Mouse (Mus musculus) forebrain, embryonic 12.5 days (tissue): ENCODE measurements at regions not wholly inside any gene's neighbourhood (a gene's known extent, or its start where the extent isn't known, plus 50 kb on each side); places are given as distances from the start of the nearest gene placed in this dataset.

Source experiments
- ATAC-seq: fragments of 200-750 bp; cut with Nextera tagmentation; 2 replicates; pipeline ENCODE4 v1.8.0; 2017; ENCODE audit warnings: moderate TSS enrichment; ENCODE audit not compliant: low FRiP score
- H3K27ac ChIP-seq: fragments of 300-500 bp; sonication (generic); 2 replicates; pipeline ENCODE4 v1.5.1; 2016; ENCODE audit warnings: mild to moderate bottlenecking
- H3K27me3 ChIP-seq: fragments of 300-500 bp; sonication (generic); 2 replicates; pipeline ENCODE4 v1.6.1; 2016; ENCODE audit warnings: mild to moderate bottlenecking
- H3K36me3 ChIP-seq: fragments of 300-500 bp; sonication (generic); replicated peaks from 2 replicates; pipeline ENCODE4 v1.6.1; 2016; ENCODE audit warnings: mild to moderate bottlenecking
- H3K4me1 ChIP-seq: fragments of 300-500 bp; sonication (generic); 2 replicates; pipeline ENCODE4 v1.6.1; 2016
- H3K4me2 ChIP-seq: fragments of 300-500 bp; sonication (generic); 2 replicates; pipeline ENCODE4 v1.6.1; 2016; ENCODE audit warnings: mild to moderate bottlenecking, moderate library complexity
- H3K4me3 ChIP-seq: fragments of 300-500 bp; sonication (generic); replicated peaks from 2 replicates; pipeline ENCODE4 v1.5.1; 2016; ENCODE audit warnings: mild to moderate bottlenecking
- H3K9ac ChIP-seq: fragments of 300-500 bp; sonication (generic); 2 replicates; pipeline ENCODE4 v1.6.1; 2016; ENCODE audit warnings: mild to moderate bottlenecking
- H3K9me3 ChIP-seq: fragments of 300-500 bp; sonication (generic); 2 replicates; pipeline ENCODE4 v1.6.1; 2016
- WGBS: fragments of 180-500 bp; shearing (Covaris S2); methylation state at CpG from one replicate; pipeline ENCODE4 v1.1.7; 2016; 5-methylcytosine and 5-hydroxymethylcytosine counted together

DNA sequence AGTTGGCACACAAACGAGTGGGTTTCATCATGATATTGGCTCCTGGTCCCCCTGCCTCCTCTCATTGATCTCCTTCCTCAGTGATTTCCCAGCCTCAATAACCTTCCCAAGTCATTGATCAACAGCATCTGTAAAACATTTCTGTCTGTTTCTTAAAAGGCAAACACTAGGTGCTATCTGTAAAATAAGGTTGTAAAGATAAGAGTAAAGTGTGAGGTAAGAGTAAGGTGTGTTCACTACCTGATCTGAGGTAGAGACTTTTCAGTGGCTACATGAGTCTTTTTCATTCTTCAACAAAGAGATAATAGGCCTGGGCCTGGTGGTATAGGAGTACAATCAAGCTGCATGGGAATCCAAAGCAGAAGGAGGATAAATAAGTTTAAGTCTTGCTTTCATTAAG is 55.7 kb downstream of the Plk2 start:
- H3K4me1 ChIP-seq: peaks cover 2% of the 10 kb centered on the region; the same call in 1 of the 2 replicates
- no peak overlapping the region for H3K9ac ChIP-seq
- 38% methylated on average over 1 of the region's 1 CpGs for WGBS
- no peak for ATAC-seq
- H3K4me3 ChIP-seq: no peak overlapping the region
- no peaks in the 10 kb centered on the region for H3K9me3 ChIP-seq
- no peaks in the 10 kb centered on the region for H3K36me3 ChIP-seq
- no peak overlapping the region for H3K4me2 ChIP-seq
- H3K27me3 ChIP-seq: no peaks in the 10 kb centered on the region
- no peak overlapping the region for H3K27ac ChIP-seq

DNA sequence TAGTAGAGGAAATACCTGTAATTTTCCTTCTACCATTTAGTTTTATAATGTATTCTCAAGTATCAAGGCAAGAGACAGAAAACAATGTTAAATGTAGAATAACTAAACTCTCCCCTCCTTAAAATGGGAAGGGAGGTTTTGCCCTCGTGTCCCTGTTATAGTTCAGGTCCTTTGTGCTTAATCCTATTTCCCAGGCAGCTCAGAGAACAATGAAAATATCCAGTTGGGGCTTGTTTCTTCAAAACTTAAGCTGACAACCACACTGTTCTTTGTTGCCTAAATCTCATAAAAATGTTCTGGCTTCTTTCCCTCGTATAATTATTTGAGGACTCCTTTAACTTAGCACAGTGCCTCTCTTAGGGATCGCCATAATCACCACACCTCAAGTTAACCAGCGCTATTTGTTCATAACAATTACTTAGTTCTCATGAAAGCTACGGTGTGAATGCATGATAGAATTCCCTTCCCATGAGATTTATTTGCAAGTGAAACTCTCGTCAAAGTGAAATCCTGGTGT is 57.2 kb downstream of the Plk2 start:
- Histone ChIP-seq H3K4me2 (no peak overlapping the region), H3K9ac (no peak overlapping the region), H3K36me3 (no peaks in the 10 kb centered on the region), H3K4me3 (no peak overlapping the region), H3K27me3 (no peaks in the 10 kb centered on the region), H3K27ac (no peak overlapping the region), H3K4me1 (peaks cover 2% of the 10 kb centered on the region; the same call in 1 of the 2 replicates), H3K9me3 (no peaks in the 10 kb centered on the region)
- no peak for ATAC-seq
- 39% methylated on average over 6 of the region's 6 CpGs for WGBS

DNA sequence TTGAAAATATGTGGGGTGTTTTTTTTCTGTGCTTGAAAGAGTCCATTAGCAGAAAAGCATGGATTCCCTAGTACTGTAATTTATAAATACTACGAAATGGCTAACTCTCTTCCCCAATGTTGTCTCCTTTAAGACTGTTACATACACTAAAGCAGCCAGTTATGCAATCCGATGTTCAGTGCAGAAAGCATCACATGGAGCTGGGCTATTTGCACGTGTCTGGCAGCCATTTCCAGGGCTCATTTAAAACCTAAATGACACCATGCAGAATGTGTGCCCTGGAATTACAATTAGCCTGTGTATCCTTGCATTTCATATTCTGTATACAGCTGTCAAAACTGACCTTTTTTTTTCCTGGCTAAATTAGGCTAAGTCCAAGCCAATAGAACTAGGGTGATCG is 60.2 kb downstream of the Plk2 start:
- H3K36me3 ChIP-seq: no peaks in the 10 kb centered on the region
- no peaks in the 10 kb centered on the region for H3K27me3 ChIP-seq
- 75% methylated on average over 4 of the region's 4 CpGs for WGBS
- no peak overlapping the region for H3K4me3 ChIP-seq
- H3K9ac ChIP-seq: no peak overlapping the region
- peaks cover under 1% of the 10 kb centered on the region; the same call in 1 of the 2 replicates for H3K4me1 ChIP-seq
- no peak overlapping the region for H3K27ac ChIP-seq
- ATAC-seq: no peak
- no peaks in the 10 kb centered on the region for H3K9me3 ChIP-seq
- H3K4me2 ChIP-seq: no peak overlapping the region

DNA sequence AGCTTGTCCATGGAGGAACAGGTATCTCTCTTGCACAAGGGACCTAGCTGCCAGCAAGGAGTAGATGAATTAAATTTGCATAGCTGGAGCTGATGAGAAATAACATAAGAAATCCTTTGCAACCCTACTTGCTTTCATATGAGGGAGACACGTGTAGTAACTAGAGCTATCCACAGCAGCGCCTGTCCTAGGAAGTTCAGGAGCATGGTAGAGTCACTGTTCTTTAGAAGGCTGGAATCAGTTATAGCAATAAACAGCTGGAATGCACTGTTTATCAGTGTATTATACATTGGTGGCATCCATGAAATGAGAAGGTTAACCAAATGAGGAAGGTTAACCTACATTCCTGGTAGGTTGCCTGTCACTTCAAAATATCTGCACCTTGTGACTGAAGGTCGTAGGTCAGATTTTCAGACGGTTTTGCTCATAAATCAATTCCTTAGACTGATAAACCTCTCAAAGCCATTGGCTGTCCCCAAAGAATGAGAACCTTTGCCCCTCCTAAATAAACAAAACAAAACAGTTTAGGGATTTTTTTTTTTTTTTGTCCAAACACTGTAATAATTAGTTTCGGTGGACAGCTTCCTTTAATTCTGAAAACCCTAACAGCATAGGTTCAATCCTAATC is 60.8 kb downstream of the Plk2 start:
- no peak for ATAC-seq
- Histone ChIP-seq H3K36me3 (no peaks in the 10 kb centered on the region), H3K9me3 (no peaks in the 10 kb centered on the region), H3K4me3 (no peak overlapping the region), H3K9ac (no peak overlapping the region), H3K4me2 (no peak overlapping the region), H3K27me3 (no peaks in the 10 kb centered on the region), H3K27ac (no peak overlapping the region), H3K4me1 (no peaks in the 10 kb centered on the region; the same call in 1 of the 2 replicates)
- WGBS: 86% methylated on average over 5 of the region's 5 CpGs

DNA sequence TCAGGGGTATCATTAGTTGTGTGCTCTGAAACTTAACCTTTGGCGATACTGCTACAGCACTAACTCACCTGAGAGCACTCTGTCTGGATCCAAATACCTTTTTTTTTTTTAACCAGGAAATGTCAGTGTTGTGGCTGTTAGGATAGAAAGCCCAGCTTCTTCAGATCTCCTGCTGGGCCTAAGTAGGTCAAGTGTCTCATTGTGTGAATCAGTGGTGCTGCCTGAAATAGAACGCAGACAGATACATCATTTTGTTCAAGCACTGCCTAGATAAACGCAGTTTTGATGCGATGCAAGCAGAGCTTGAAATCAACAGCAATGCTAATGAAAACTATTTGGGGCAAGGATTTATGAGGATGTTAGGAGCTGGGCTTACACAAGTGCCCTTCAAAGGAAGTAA is 63.9 kb downstream of the Plk2 start:
- Histone ChIP-seq H3K36me3 (no peaks in the 10 kb centered on the region), H3K4me1 (no peaks in the 10 kb centered on the region), H3K9ac (no peak overlapping the region), H3K9me3 (no peaks in the 10 kb centered on the region), H3K4me3 (no peak overlapping the region), H3K27me3 (no peaks in the 10 kb centered on the region), H3K4me2 (no peak overlapping the region), H3K27ac (no peak overlapping the region)
- ATAC-seq: no peak
- WGBS: 85% methylated on average over 4 of the region's 4 CpGs

DNA sequence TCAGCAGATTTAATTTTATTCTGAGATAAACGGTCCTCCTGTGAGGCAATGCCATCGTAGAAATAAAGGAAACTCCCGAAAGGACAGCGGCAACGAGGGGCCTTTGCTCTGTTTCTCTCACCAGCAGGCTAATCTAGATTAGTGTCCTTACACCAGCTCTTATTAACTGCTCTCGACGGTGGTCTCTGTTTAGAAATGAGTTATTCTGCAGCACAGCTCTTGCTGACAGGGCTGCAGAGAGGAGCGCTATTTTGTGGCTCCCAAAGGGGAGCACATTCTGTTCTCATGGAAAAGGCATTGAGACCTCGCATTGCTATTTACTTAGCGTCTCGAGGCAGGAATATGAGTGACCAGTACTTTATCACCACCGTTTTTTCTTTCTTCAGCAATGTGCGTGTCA is 66.7 kb downstream of the Plk2 start:
- ATAC-seq: no peak
- H3K4me2 ChIP-seq: no peak overlapping the region
- WGBS: 63% methylated on average over 13 of the region's 13 CpGs
- H3K27me3 ChIP-seq: no peaks in the 10 kb centered on the region
- H3K4me1 ChIP-seq: no peaks in the 10 kb centered on the region
- H3K27ac ChIP-seq: no peak overlapping the region
- no peaks in the 10 kb centered on the region for H3K36me3 ChIP-seq
- no peaks in the 10 kb centered on the region for H3K9me3 ChIP-seq
- H3K4me3 ChIP-seq: no peak overlapping the region
- no peak overlapping the region for H3K9ac ChIP-seq

DNA sequence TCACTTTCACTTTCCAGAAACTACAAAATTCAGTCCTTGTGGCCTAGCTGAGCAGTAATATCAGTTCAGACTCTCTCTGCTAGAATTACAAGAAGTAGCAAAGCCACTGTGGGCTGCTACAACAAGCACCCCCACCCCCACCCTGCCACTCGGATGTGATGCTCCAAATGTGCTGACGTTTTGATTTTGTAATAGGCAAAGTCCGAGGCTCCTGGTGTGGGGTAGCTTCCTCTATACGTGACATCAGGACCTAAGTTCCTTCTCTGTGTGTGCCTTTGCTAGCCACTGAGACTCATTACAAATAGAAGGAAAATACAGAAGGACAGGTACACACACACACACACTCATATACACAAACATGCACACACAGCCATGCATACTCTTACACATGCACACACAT is 76.7 kb downstream of the Plk2 start:
- 70% methylated on average over 4 of the region's 4 CpGs for WGBS
- H3K27me3 ChIP-seq: no peaks in the 10 kb centered on the region
- no peaks in the 10 kb centered on the region for H3K4me1 ChIP-seq
- H3K4me3 ChIP-seq: no peak overlapping the region
- H3K27ac ChIP-seq: no peak overlapping the region
- H3K9me3 ChIP-seq: no peaks in the 10 kb centered on the region
- no peak overlapping the region for H3K9ac ChIP-seq
- no peaks in the 10 kb centered on the region for H3K36me3 ChIP-seq
- H3K4me2 ChIP-seq: no peak overlapping the region
- no peak for ATAC-seq

DNA sequence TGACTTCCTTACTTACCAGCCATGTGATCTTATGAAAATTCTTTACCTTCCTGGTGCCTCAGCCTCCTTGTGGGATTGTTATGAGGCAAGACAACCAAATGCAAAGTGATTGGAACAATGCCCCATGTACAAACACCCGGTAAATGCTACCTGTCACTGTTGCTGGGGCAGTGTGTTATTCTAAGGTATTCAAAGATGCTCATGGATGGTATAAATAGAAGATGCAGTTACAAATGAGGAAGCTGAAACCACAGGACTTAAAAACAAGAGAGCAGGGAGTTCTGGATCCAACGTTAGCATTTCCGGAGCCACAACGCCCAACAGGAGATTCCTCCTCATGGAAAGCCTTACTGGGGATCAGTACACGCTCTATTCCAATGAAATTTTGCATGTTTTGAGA is 82.9 kb downstream of the Plk2 start:
- Histone ChIP-seq H3K27ac (no peak overlapping the region), H3K4me1 (no peaks in the 10 kb centered on the region), H3K4me2 (no peak overlapping the region), H3K36me3 (no peaks in the 10 kb centered on the region), H3K27me3 (no peaks in the 10 kb centered on the region), H3K9ac (no peak overlapping the region), H3K9me3 (no peaks in the 10 kb centered on the region), H3K4me3 (no peak overlapping the region)
- ATAC-seq: no peak
- 89% methylated on average over 5 of the region's 5 CpGs for WGBS

DNA sequence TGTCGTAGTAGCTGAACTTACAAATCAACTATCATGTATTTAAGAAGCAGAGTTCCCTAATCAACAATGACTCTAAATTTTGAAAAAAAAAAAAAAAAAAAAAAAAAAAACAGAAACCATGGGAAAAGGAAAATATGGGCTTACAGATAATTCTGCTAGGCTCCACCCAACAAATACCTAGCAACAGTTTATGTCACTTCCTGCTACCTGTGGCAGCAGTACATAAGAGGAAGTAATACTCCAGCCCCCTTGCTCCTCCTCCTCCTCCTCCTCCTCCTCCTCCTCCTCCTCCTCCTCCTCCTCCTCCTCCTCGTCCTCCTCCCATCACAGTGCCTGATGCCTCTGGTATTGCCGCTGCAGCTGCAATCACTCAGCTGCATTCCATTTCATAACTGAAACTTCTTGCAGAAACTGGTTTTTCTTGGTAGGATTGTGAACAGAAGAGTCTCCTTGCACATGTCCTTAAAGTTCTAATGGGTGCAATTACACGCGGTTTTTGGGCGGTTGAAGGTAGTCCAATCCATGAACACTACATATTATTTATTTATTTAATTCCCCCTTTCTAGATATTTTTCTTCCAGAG is 89.6 kb downstream of the Plk2 start:
- no peaks in the 10 kb centered on the region for H3K36me3 ChIP-seq
- 92% methylated on average over 5 of the region's 6 CpGs for WGBS
- H3K9me3 ChIP-seq: no peaks in the 10 kb centered on the region
- no peak for ATAC-seq
- H3K4me2 ChIP-seq: no peak overlapping the region
- H3K27me3 ChIP-seq: no peaks in the 10 kb centered on the region
- no peak overlapping the region for H3K4me3 ChIP-seq
- no peaks in the 10 kb centered on the region for H3K4me1 ChIP-seq
- no peak overlapping the region for H3K9ac ChIP-seq
- H3K27ac ChIP-seq: no peak overlapping the region

DNA sequence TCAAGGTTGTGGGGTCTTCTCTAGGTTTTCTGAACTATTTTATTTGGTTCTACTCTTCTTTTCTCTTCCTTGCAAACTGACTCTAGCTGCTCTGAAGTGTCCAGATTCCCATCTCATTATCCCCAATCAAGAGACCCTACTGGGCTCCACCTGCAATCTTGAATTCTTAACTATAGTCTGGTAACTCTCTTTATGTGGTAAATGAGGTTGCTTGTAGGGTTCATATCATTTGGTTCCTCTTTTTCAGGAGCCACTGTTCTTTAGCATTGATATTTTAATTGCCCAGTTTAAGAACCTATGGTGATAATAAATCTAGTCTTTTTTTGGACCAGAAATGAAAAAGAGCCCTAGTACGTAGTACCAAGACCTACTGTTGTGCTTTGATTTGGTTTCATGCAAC is 90.7 kb downstream of the Plk2 start:
- WGBS: 87% methylated on average over 1 of the region's 1 CpGs
- Histone ChIP-seq H3K9me3 (no peaks in the 10 kb centered on the region), H3K27me3 (no peaks in the 10 kb centered on the region), H3K36me3 (no peaks in the 10 kb centered on the region), H3K9ac (no peak overlapping the region), H3K27ac (no peak overlapping the region), H3K4me2 (no peak overlapping the region), H3K4me1 (no peaks in the 10 kb centered on the region), H3K4me3 (no peak overlapping the region)
- no peak for ATAC-seq

DNA sequence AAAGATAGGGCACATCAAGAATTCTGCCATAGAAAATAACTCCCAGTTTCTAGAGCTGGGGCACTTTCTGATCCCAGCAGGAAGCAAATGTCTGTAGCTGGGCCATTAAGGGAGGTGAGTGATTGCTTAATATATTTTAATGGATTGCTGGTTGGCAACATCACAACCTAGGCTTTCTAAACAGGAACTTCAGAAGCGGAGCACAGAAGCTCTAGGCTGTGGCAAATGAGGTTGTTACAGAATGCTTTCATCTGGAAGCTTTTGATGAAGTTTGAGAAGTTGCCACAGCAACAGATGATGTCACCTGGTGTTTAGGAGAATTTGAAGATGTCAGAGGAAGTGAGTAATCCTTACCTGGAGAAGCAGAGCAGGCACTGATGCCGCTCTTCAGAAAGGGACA is 95.3 kb downstream of the Plk2 start:
- Histone ChIP-seq H3K4me3 (no peak overlapping the region), H3K4me1 (peaks cover 12% of the 10 kb centered on the region), H3K36me3 (no peaks in the 10 kb centered on the region), H3K4me2 (no peak overlapping the region), H3K9me3 (no peaks in the 10 kb centered on the region), H3K27me3 (no peaks in the 10 kb centered on the region), H3K27ac (no peak overlapping the region), H3K9ac (no peak overlapping the region)
- no peak for ATAC-seq
- WGBS: 81% methylated on average over 2 of the region's 2 CpGs

DNA sequence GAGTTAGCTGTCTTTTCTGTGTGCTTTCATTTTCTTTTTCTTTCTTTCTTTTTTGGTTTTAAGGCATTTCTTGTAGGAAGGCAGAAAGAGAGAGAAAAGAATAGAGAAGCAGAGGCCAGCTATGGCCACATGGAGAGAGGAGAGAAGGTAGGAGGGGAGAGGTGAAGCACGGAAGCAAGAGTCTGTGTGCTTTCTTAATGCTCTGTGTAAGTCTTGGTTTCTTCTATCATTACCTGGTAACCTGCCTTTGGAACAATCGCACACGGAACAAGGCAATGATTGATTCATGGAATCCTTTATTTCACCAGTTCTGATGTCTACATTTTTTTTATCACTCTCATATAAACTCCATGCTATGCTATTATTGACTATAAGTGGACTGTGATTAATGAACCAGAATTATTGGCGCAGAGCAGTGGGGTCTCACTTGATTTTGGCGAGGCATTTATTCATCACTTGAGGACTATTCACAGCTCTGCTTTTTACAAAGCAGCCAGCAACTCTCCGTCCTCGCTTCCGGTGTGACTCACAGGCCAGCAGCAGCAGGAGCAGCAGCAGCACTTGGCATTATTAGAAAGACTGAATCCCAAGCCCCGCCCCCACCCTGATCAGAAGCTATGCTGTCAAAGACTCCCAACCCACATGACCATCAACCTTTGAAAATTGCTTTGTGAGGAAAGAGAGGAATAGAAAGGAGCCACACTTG is 97.6 kb downstream of the Plk2 start:
- Histone ChIP-seq H3K4me3 (no peak overlapping the region), H3K36me3 (no peaks in the 10 kb centered on the region), H3K4me2 (peak overlapping the region; percentile 32), H3K4me1 (peaks cover 12% of the 10 kb centered on the region), H3K9ac (peak overlapping the region; percentile 12; the same call in 1 of the 2 replicates), H3K27ac (peak overlapping the region; percentile 46; the same call in 1 of the 2 replicates), H3K9me3 (no peaks in the 10 kb centered on the region), H3K27me3 (no peaks in the 10 kb centered on the region)
- ATAC-seq: peak; percentile 93
- 28% methylated on average over 9 of the region's 9 CpGs for WGBS
